Mouse (Mus musculus) heart, embryonic 13.5 days (tissue): ENCODE data around the gene Hcn3. TPM values are rescaled to one million over a fixed set of nuclear protein-coding genes. Genes with fewer than 3 reads are reported as not detected.
"Not testable (repeated sequence)": the region's sequence is repeated elsewhere in the genome, so short reads cannot be mapped to it uniquely, and the experiment has no call there.

Experiments
- ATAC-seq: fragments of 200-750 bp; cut with Nextera tagmentation; 2 replicates; pipeline ENCODE4 v1.8.0; 2017; ENCODE audit warnings: moderate TSS enrichment; ENCODE audit not compliant: insufficient number of reproducible peaks, low FRiP score, low TSS enrichment; ENCODE audit errors: extremely low read depth
- H3K27ac ChIP-seq: fragments of 300-500 bp; sonication (generic); replicated peaks from 2 replicates; pipeline ENCODE4 v1.5.1; 2015; ENCODE audit warnings: moderate library complexity, mild to moderate bottlenecking, inconsistent platforms
- H3K27me3 ChIP-seq: fragments of 300-500 bp; sonication (generic); replicated peaks from 2 replicates; pipeline ENCODE4 v1.6.1; 2015; ENCODE audit warnings: mild to moderate bottlenecking, inconsistent platforms
- H3K36me3 ChIP-seq: fragments of 300-500 bp; sonication (generic); 2 replicates; pipeline ENCODE4 v1.6.1; 2015; ENCODE audit warnings: mild to moderate bottlenecking, inconsistent platforms
- H3K4me1 ChIP-seq: fragments of 300-500 bp; sonication (generic); 2 replicates; pipeline ENCODE4 v1.6.1; 2015; ENCODE audit warnings: inconsistent platforms
- H3K4me2 ChIP-seq: fragments of 300-500 bp; sonication (generic); 2 replicates; pipeline ENCODE4 v1.6.1; 2015; ENCODE audit warnings: inconsistent platforms, mild to moderate bottlenecking, moderate library complexity
- H3K4me3 ChIP-seq: fragments of 300-500 bp; sonication (generic); 2 replicates; pipeline ENCODE4 v1.5.1; 2015; ENCODE audit warnings: moderate library complexity, mild to moderate bottlenecking, inconsistent platforms
- H3K9ac ChIP-seq: fragments of 300-500 bp; sonication (generic); 2 replicates; pipeline ENCODE4 v1.6.1; 2015; ENCODE audit warnings: inconsistent platforms, mild to moderate bottlenecking, moderate library complexity
- H3K9me3 ChIP-seq: fragments of 300-500 bp; sonication (generic); 2 replicates; pipeline ENCODE4 v1.6.1; 2016; ENCODE audit warnings: inconsistent platforms
- WGBS: fragments of 180-500 bp; shearing (Covaris S2); methylation state at CpG from one replicate; pipeline ENCODE4 v1.1.7; 2015; ENCODE audit warnings: mixed read lengths; 5-methylcytosine and 5-hydroxymethylcytosine counted together
- polyA plus RNA-seq: library from polyadenylated mRNA; unstranded; fragments of >200 nt; fragmentation: Nextera tagmentation; extraction: Ambion mirVana; gene quantifications from 2 replicates; pipeline ENCODE4 v1.2.1, GENCODE M21; 2015

The Hcn3 gene
- polyA plus RNA-seq, 1 experiment from 2014 or later: 1.0 TPM

GRCm38 (mm10) chr3:89161786-89162185, 1.8 kb upstream of the Hcn3 start:
- peaks cover 31% of the 10 kb centered on the region for H3K27me3 ChIP-seq
- ATAC-seq: no peak
- H3K27ac ChIP-seq: no peak overlapping the region
- peaks cover 40% of the 10 kb centered on the region for H3K4me1 ChIP-seq
- H3K9ac ChIP-seq: no peak overlapping the region
- no peak overlapping the region for H3K4me3 ChIP-seq
- no peak overlapping the region for H3K4me2 ChIP-seq
- peaks cover 3% of the 10 kb centered on the region for H3K36me3 ChIP-seq
- WGBS: 78% methylated on average over 4 of the region's 4 CpGs
- H3K9me3 ChIP-seq: no peaks in the 10 kb centered on the region

GRCm38 (mm10) chr3:89161207-89161606, 1.2 kb upstream of the Hcn3 start:
- H3K4me2 ChIP-seq, H3K36me3 ChIP-seq, H3K27ac ChIP-seq, H3K9me3 ChIP-seq, H3K4me3 ChIP-seq, H3K9ac ChIP-seq, ATAC-seq: not testable (repeated sequence)
- Histone ChIP-seq H3K4me1 (peaks cover 34% of the 10 kb centered on the region), H3K27me3 (peaks cover 32% of the 10 kb centered on the region)

GRCm38 (mm10) chr3:89159211-89159610, 785 bp downstream of the Hcn3 start:
- no peak for ATAC-seq
- peaks cover 23% of the 10 kb centered on the region for H3K4me1 ChIP-seq
- peak overlapping the region; percentile 99 for H3K4me2 ChIP-seq
- H3K27ac ChIP-seq: no peak overlapping the region
- H3K9ac ChIP-seq: 0 out of 2 replicates have a peak overlapping the region, but pooled peaks have one; percentile 71
- 2% methylated on average over 13 of the region's 13 CpGs for WGBS
- no peaks in the 10 kb centered on the region for H3K9me3 ChIP-seq
- peaks cover 44% of the 10 kb centered on the region for H3K27me3 ChIP-seq
- peak overlapping the region; percentile 61 for H3K4me3 ChIP-seq
- no peaks in the 10 kb centered on the region for H3K36me3 ChIP-seq

- H3K4me1 ChIP-seq: peaks cover 18% of the 10 kb centered on the region
- peaks cover 50% of the 10 kb centered on the region for H3K27me3 ChIP-seq
- no peaks in the 10 kb centered on the region for H3K9me3 ChIP-seq
- no peak for ATAC-seq
- peak overlapping the region; percentile 61; the same call in 1 of the 2 replicates for H3K4me3 ChIP-seq
- no peak overlapping the region for H3K27ac ChIP-seq
- 22% methylated on average over 7 of the region's 7 CpGs for WGBS
- H3K9ac ChIP-seq: no peak overlapping the region
- H3K36me3 ChIP-seq: no peaks in the 10 kb centered on the region
- 0 out of 2 replicates have a peak overlapping the region, but pooled peaks have one; percentile 99 for H3K4me2 ChIP-seq
Measured at GRCm38 (mm10) chr3:89158651-89159050, 1.3 kb downstream of the Hcn3 start.

- no peak overlapping the region for H3K4me3 ChIP-seq
- no peak for ATAC-seq
- WGBS: 76% methylated on average over 8 of the region's 8 CpGs
- no peaks in the 10 kb centered on the region for H3K36me3 ChIP-seq
- peaks cover 65% of the 10 kb centered on the region for H3K27me3 ChIP-seq
- no peaks in the 10 kb centered on the region for H3K9me3 ChIP-seq
- peaks cover 17% of the 10 kb centered on the region for H3K4me1 ChIP-seq
- no peak overlapping the region for H3K27ac ChIP-seq
- H3K9ac ChIP-seq: no peak overlapping the region
- no peak overlapping the region for H3K4me2 ChIP-seq
Measured at GRCm38 (mm10) chr3:89156951-89157350, 3.0 kb downstream of the Hcn3 start.

- peaks cover 83% of the 10 kb centered on the region for H3K27me3 ChIP-seq
- peaks cover 8% of the 10 kb centered on the region for H3K4me1 ChIP-seq
- no peaks in the 10 kb centered on the region for H3K36me3 ChIP-seq
- no peak overlapping the region for H3K27ac ChIP-seq
- H3K9ac ChIP-seq: no peak overlapping the region
- no peaks in the 10 kb centered on the region for H3K9me3 ChIP-seq
- H3K4me2 ChIP-seq: no peak overlapping the region
- WGBS: 39% methylated on average over 17 of the region's 17 CpGs
- H3K4me3 ChIP-seq: no peak overlapping the region
- no peak for ATAC-seq
Measured at GRCm38 (mm10) chr3:89152084-89152835, 7.7 kb downstream of the Hcn3 start.

GRCm38 (mm10) chr3:89148567-89148966, 11.4 kb downstream of the Hcn3 start:
- WGBS: 68% methylated on average over 14 of the region's 14 CpGs
- no peak for ATAC-seq
- Histone ChIP-seq H3K27me3 (peaks cover 95% of the 10 kb centered on the region), H3K36me3 (no peaks in the 10 kb centered on the region), H3K4me3 (no peak overlapping the region), H3K9ac (no peak overlapping the region), H3K4me1 (peaks cover 8% of the 10 kb centered on the region), H3K4me2 (no peak overlapping the region), H3K9me3 (no peaks in the 10 kb centered on the region), H3K27ac (no peak overlapping the region)

- H3K27me3 ChIP-seq: peaks cover 97% of the 10 kb centered on the region
- H3K27ac ChIP-seq: no peak overlapping the region
- 8% methylated on average over 15 of the region's 15 CpGs for WGBS
- no peak for ATAC-seq
- no peaks in the 10 kb centered on the region for H3K36me3 ChIP-seq
- H3K4me3 ChIP-seq: peak overlapping the region; percentile 32
- H3K9me3 ChIP-seq: no peaks in the 10 kb centered on the region
- 0 out of 2 replicates have a peak overlapping the region, but pooled peaks have one; percentile 41 for H3K9ac ChIP-seq
- H3K4me1 ChIP-seq: peaks cover 8% of the 10 kb centered on the region
- H3K4me2 ChIP-seq: peak overlapping the region; percentile 63
Measured at GRCm38 (mm10) chr3:89147979-89148311, 12.1 kb downstream of the Hcn3 start.

- H3K27ac ChIP-seq: no peak overlapping the region
- H3K4me1 ChIP-seq: peaks cover 8% of the 10 kb centered on the region
- no peaks in the 10 kb centered on the region for H3K9me3 ChIP-seq
- peak overlapping the region; percentile 32 for H3K4me3 ChIP-seq
- no peaks in the 10 kb centered on the region for H3K36me3 ChIP-seq
- 0 out of 2 replicates have a peak overlapping the region, but pooled peaks have one; percentile 41 for H3K9ac ChIP-seq
- whole genome bisulfite sequencing: 19% methylated on average over 26 of the region's 26 CpGs
- peak overlapping the region; percentile 63 for H3K4me2 ChIP-seq
- H3K27me3 ChIP-seq: peaks cover 97% of the 10 kb centered on the region
- peak; percentile 17; the same call in 1 of the 2 replicates for ATAC-seq
Measured at GRCm38 (mm10) chr3:89147101-89147978, 12.7 kb downstream of the Hcn3 start.

- no peak overlapping the region for H3K4me3 ChIP-seq
- no peak overlapping the region for H3K27ac ChIP-seq
- peaks cover 96% of the 10 kb centered on the region for H3K27me3 ChIP-seq
- no peak overlapping the region for H3K9ac ChIP-seq
- peaks cover 8% of the 10 kb centered on the region for H3K4me1 ChIP-seq
- WGBS: 55% methylated on average over 8 of the region's 8 CpGs
- H3K9me3 ChIP-seq: no peaks in the 10 kb centered on the region
- no peak overlapping the region for H3K4me2 ChIP-seq
- no peaks in the 10 kb centered on the region for H3K36me3 ChIP-seq
- no peak for ATAC-seq
Measured at GRCm38 (mm10) chr3:89145566-89145965, 14.4 kb downstream of the Hcn3 start.

GRCm38 (mm10) chr3:89144821-89145220, 15.2 kb downstream of the Hcn3 start:
- peaks cover 88% of the 10 kb centered on the region for H3K27me3 ChIP-seq
- H3K27ac ChIP-seq: no peak overlapping the region
- no peaks in the 10 kb centered on the region for H3K9me3 ChIP-seq
- 76% methylated on average over 10 of the region's 10 CpGs for WGBS
- ATAC-seq: no peak
- H3K4me3 ChIP-seq: no peak overlapping the region
- H3K4me1 ChIP-seq: peaks cover 8% of the 10 kb centered on the region
- no peaks in the 10 kb centered on the region for H3K36me3 ChIP-seq
- no peak overlapping the region for H3K4me2 ChIP-seq
- H3K9ac ChIP-seq: no peak overlapping the region
